Mouse (Mus musculus): ENCODE data around the gene Cdk9. TPM values are rescaled to one million over a fixed set of nuclear protein-coding genes. Genes with fewer than 3 reads are reported as not detected.

The Cdk9 gene
- polyA plus RNA-seq, 2 experiments = 36.5 to 60.7 TPM

DNA sequence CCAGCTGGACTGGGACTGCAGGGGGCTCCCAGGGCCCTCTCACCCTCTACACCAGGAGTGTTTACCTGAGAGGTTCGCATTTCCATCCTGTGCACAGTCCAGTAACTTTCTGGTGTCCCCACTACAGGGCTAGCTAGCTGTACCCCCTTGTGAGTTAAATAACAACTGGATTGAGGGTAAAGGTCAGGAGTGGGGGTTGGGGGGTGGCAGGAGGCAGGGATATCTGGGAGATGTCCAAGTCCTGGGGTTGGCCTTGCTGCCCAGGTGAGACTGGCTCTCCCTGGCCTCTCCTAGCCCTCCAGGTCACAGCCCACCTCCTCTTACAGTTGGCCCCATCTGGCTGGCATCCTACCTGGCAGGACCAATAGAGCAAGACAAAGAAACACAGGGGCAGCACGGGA, 8.9 kb downstream of the Cdk9 start, which contains the start of gene Fpgs:
TSS of gene Fpgs (minus strand) at position 125 of the 401 bp plus-strand sequence.
- Histone ChIP-seq H3K27me3 (ENCODE audit: control insufficient read depth, insufficient read depth, low read length) (no peaks in the 10 kb centered on the region), H3K4me2 (ENCODE audit: low read depth) (peak within 1 kb of the TSS; percentile 46), H3K9ac (replicated peaks) (no peak within 1 kb of the TSS), H3K4me3 (ENCODE audit: insufficient read depth in 1 of 2, low read depth in 2 of 2, low read length in 2 of 2) (peak within 1 kb of the TSS; percentile 0 to 23; a peak in 1 of 4 replicates), H3K9me3 (ENCODE audit: control insufficient read depth, low read length) (no peaks in the 10 kb centered on the region), H3K36me3 (replicated peaks; ENCODE audit: control insufficient read depth, insufficient read depth, low read depth) (peaks cover 34% of the 10 kb centered on the region), H3K4me1 (replicated peaks; ENCODE audit: control insufficient read depth in 2 of 2, insufficient read depth in 2 of 2, low read length in 1 of 2) (0 out of 4 replicates have a peak, but pooled peaks cover 0 to 2% of the 10 kb centered on the region in 2 experiments), H3K27ac (no peak within 1 kb of the TSS)
- DNase-seq (ENCODE audit: low read depth in 3 of 3, low spot score in 3 of 3) (no peak), ATAC-seq (ENCODE audit: insufficient read depth) (peak; percentile 40; the same call in 1 of the 2 replicates)
- 74% methylated on average over 2 of the region's 2 CpGs for WGBS (ENCODE audit: insufficient replicate concordance)
- TF ChIP-seq CTCF (IDR thresholded peaks at IDR 0.05; ENCODE audit: low read depth) = no peak
- TF ChIP-seq EP300 (IDR thresholded peaks at IDR 0.05; ENCODE audit: low read depth) = 0 out of 2 replicates have a peak, but pooled peaks have one; percentile 6

GRCm38 (mm10) chr2:32703046-32703445, 9.8 kb downstream of the Cdk9 start:
- H3K27ac ChIP-seq = no peak overlapping the region
- no peaks in the 10 kb centered on the region for H3K27me3 ChIP-seq (ENCODE audit: control insufficient read depth, insufficient read depth, low read length)
- H3K9me3 ChIP-seq (ENCODE audit: control insufficient read depth, low read length) = no peaks in the 10 kb centered on the region
- TF ChIP-seq EP300 (IDR thresholded peaks at IDR 0.05; ENCODE audit: low read depth) = no peak
- no peak for TF ChIP-seq CTCF (IDR thresholded peaks at IDR 0.05; ENCODE audit: low read depth)
- no peak for DNase-seq (ENCODE audit: low read depth in 3 of 3, low spot score in 3 of 3)
- peak overlapping the region; percentile 46 for H3K4me2 ChIP-seq (ENCODE audit: low read depth)
- no peak overlapping the region for H3K9ac ChIP-seq (replicated peaks)
- WGBS (ENCODE audit: insufficient replicate concordance) = 80% methylated on average over 8 of the region's 8 CpGs
- peaks cover 24% of the 10 kb centered on the region for H3K36me3 ChIP-seq (replicated peaks; ENCODE audit: control insufficient read depth, insufficient read depth, low read depth)
- H3K4me1 ChIP-seq (replicated peaks; ENCODE audit: control insufficient read depth in 2 of 2, insufficient read depth in 2 of 2, low read length in 1 of 2) = 0 out of 4 replicates have a peak, but pooled peaks cover 0 to 2% of the 10 kb centered on the region in 2 experiments
- H3K4me3 ChIP-seq (ENCODE audit: insufficient read depth in 1 of 2, low read depth in 2 of 2, low read length in 2 of 2) = no peak overlapping the region
- ATAC-seq (ENCODE audit: insufficient read depth) = no peak

DNA sequence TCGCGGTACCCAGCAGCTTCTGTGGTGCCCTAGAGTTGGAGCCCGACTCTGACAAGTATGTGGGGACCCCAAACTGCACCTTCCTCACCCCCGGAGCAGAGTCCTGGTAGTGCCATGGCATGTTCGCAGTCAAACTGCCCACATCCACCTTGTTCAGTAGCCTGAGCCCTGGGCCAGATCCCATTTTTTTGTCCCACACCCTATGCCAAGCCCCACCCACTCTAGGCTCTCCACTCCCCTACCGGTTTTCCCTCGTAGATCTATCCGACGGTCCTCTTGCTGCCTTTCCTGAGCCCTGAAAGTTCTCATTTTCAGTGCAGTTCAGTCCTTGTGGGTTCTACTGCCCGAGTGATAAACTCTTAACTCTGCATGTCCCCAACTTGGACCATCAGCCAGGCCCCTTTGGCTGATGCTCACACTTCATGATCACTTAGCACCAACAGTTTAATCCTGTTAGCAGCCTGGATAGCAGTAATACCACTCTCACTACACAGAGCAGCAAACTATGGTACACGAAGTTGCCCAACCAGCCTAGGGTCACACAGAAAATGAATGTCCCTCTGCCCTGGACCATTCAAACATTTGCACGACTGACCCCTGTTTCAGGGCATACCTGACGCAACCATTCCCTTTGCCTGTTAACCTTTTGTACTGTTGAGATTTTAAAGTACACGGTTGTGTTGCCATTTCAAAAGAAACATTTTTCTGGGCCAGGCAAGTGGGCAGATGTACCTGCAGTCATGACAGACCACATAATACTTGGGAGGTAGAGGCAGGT, 11.7 kb downstream of the Cdk9 start:
- ATAC-seq (ENCODE audit: insufficient read depth) = peak; percentile 50
- Histone ChIP-seq H3K27ac (no peak overlapping the region), H3K36me3 (replicated peaks; ENCODE audit: control insufficient read depth, insufficient read depth, low read depth) (peaks cover 7% of the 10 kb centered on the region), H3K9ac (replicated peaks) (no peak overlapping the region), H3K4me2 (ENCODE audit: low read depth) (no peak overlapping the region; the same call in 1 of the 2 replicates), H3K4me3 (ENCODE audit: insufficient read depth in 1 of 2, low read depth in 2 of 2, low read length in 2 of 2) (no peak overlapping the region), H3K27me3 (ENCODE audit: control insufficient read depth, insufficient read depth, low read length) (no peaks in the 10 kb centered on the region), H3K9me3 (ENCODE audit: control insufficient read depth, low read length) (no peaks in the 10 kb centered on the region), H3K4me1 (replicated peaks; ENCODE audit: control insufficient read depth in 2 of 2, insufficient read depth in 2 of 2, low read length in 1 of 2) (0 out of 4 replicates have a peak, but pooled peaks cover 0 to 2% of the 10 kb centered on the region in 2 experiments)
- no peak for TF ChIP-seq EP300 (IDR thresholded peaks at IDR 0.05; ENCODE audit: low read depth)
- TF ChIP-seq CTCF (IDR thresholded peaks at IDR 0.05; ENCODE audit: low read depth) = no peak
- 74% methylated on average over 14 of the region's 14 CpGs for WGBS (ENCODE audit: insufficient replicate concordance)
- DNase-seq (ENCODE audit: low read depth in 3 of 3, low spot score in 3 of 3) = no peak

GRCm38 (mm10) chr2:32699680-32700079, 13.2 kb downstream of the Cdk9 start:
- no peaks in the 10 kb centered on the region for H3K9me3 ChIP-seq (ENCODE audit: control insufficient read depth, low read length)

GRCm38 (mm10) chr2:32694691-32695090, 18.2 kb downstream of the Cdk9 start:
- TF ChIP-seq CTCF (IDR thresholded peaks at IDR 0.05; ENCODE audit: low read depth) (no peak), EP300 (IDR thresholded peaks at IDR 0.05; ENCODE audit: low read depth) (no peak)
- no peak for ATAC-seq (ENCODE audit: insufficient read depth)
- no peak for DNase-seq (ENCODE audit: low read depth in 3 of 3, low spot score in 3 of 3)
- Histone ChIP-seq H3K36me3 (replicated peaks; ENCODE audit: control insufficient read depth, insufficient read depth, low read depth) (no peaks in the 10 kb centered on the region), H3K27me3 (ENCODE audit: control insufficient read depth, insufficient read depth, low read length) (no peaks in the 10 kb centered on the region), H3K4me1 (replicated peaks; ENCODE audit: control insufficient read depth in 2 of 2, insufficient read depth in 2 of 2, low read length in 1 of 2) (peaks cover 12 to 14% of the 10 kb centered on the region in 2 experiments; a peak in 3 of 4 replicates), H3K9ac (replicated peaks) (no peak overlapping the region; the same call in 1 of the 2 replicates), H3K9me3 (ENCODE audit: control insufficient read depth, low read length) (no peaks in the 10 kb centered on the region), H3K27ac (no peak overlapping the region), H3K4me3 (ENCODE audit: insufficient read depth in 1 of 2, low read depth in 2 of 2, low read length in 2 of 2) (no peak overlapping the region), H3K4me2 (ENCODE audit: low read depth) (peak overlapping the region; percentile 99)
- 76% methylated on average over 12 of the region's 12 CpGs for WGBS (ENCODE audit: insufficient replicate concordance)

More at GRCm38 (mm10) chr2:32699680-32700079, 13.2 kb downstream of the Cdk9 start:
- H3K4me3 ChIP-seq (ENCODE audit: insufficient read depth in 1 of 2, low read depth in 2 of 2, low read length in 2 of 2) = no peak overlapping the region
- no peak overlapping the region for H3K4me2 ChIP-seq (ENCODE audit: low read depth)
- TF ChIP-seq EP300 (IDR thresholded peaks at IDR 0.05; ENCODE audit: low read depth) (no peak), CTCF (IDR thresholded peaks at IDR 0.05; ENCODE audit: low read depth) (no peak)
- 74% methylated on average over 6 of the region's 6 CpGs for WGBS (ENCODE audit: insufficient replicate concordance)
- ATAC-seq (ENCODE audit: insufficient read depth) = no peak
- no peaks in the 10 kb centered on the region for H3K27me3 ChIP-seq (ENCODE audit: control insufficient read depth, insufficient read depth, low read length)
- H3K9ac ChIP-seq (replicated peaks) = no peak overlapping the region
- 0 out of 4 replicates have a peak, but pooled peaks cover 0 to 2% of the 10 kb centered on the region in 2 experiments for H3K4me1 ChIP-seq (replicated peaks; ENCODE audit: control insufficient read depth in 2 of 2, insufficient read depth in 2 of 2, low read length in 1 of 2)
- DNase-seq (ENCODE audit: low read depth in 3 of 3, low spot score in 3 of 3) = no peak
- H3K36me3 ChIP-seq (replicated peaks; ENCODE audit: control insufficient read depth, insufficient read depth, low read depth) = no peaks in the 10 kb centered on the region
- no peak overlapping the region for H3K27ac ChIP-seq

All from liver, embryonic 14.5 days (tissue).